Mouse (Mus musculus) bone marrow macrophage, adult 2 months (primary cell): ENCODE measurements around the gene Tspan18. TPM values are rescaled to one million over a fixed set of nuclear protein-coding genes. Genes with fewer than 3 reads are reported as not detected.
A peak's percentile ranks its signal among the peaks of the same experiment; 100 is the strongest.

Experiments
- H3K27ac ChIP-seq: 2 replicates; pipeline ENCODE4 v1.5.1; 2012; ENCODE audit warnings: low read depth, low read length; ENCODE audit not compliant: insufficient read depth
- H3K4me1 ChIP-seq: 2 replicates; pipeline ENCODE4 v1.6.1; 2012; ENCODE audit warnings: low read length; ENCODE audit not compliant: control insufficient read depth, insufficient read depth
- H3K4me3 ChIP-seq: 2 replicates; pipeline ENCODE4 v1.5.1; 2012; ENCODE audit warnings: mild to moderate bottlenecking, low read length, moderate library complexity; ENCODE audit not compliant: insufficient read depth
- CTCF ChIP-seq: IDR thresholded peaks from 2 replicates; pipeline ENCODE4 v1.5.1; 2012; ENCODE audit warnings: low read depth, mild to moderate bottlenecking, low read length, moderate library complexity
- POLR2A ChIP-seq: IDR thresholded peaks from 2 replicates; pipeline ENCODE4 v1.6.1; 2012; ENCODE audit warnings: mild to moderate bottlenecking, low read depth, low read length, borderline replicate concordance
- polyA plus RNA-seq: library from polyadenylated mRNA; stranded (reverse); fragments of >200 nt; gene quantifications from 2 replicates; pipeline ENCODE4 v1.2.4, GENCODE M21; 2012; ENCODE audit not compliant: missing spikeins, insufficient read depth, insufficient read length

Gene Tspan18
- polyA plus RNA-seq, 1 experiment, result not detected

- Histone ChIP-seq H3K27ac (no peak overlapping the region), H3K4me1 (no peaks in the 10 kb centered on the region), H3K4me3 (no peak overlapping the region)
- TF ChIP-seq CTCF, result no peak
- no peak for TF ChIP-seq POLR2A
These were observed 128.2 kb downstream of the Tspan18 start for GRCm38 (mm10) chr2:93206126-93206525.

GRCm38 (mm10) chr2:93204571-93204970, 129.7 kb downstream of the Tspan18 start:
- Histone ChIP-seq H3K4me1 (no peaks in the 10 kb centered on the region), H3K4me3 (no peak overlapping the region), H3K27ac (no peak overlapping the region)
- TF ChIP-seq CTCF, result no peak
- no peak for TF ChIP-seq POLR2A

GRCm38 (mm10) chr2:93203682-93204081, 130.6 kb downstream of the Tspan18 start:
- TF ChIP-seq POLR2A, result no peak
- no peak; the same call in 1 of the 2 replicates for TF ChIP-seq CTCF
- H3K4me3 ChIP-seq, result no peak overlapping the region
- no peak overlapping the region for H3K27ac ChIP-seq
- H3K4me1 ChIP-seq, result no peaks in the 10 kb centered on the region

DNA sequence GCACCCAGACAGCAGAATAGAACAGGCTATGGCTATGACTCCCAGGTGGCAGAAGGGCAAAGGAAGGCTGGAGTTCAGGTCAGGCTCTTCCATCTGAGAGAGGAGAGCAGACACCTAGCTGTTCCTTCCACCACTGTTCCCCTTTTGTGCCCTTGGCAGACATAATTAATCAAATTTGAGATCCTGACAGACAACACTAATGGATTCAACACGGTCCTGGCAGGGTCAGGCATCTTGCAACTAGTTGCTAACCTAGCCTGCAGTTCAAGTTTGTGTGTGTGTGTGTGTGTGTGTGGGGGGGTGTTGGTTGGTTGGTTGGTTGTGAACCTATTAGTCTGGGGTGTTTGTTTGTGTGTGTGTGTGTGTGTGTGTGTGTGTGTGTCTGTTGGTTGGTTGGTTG, 131.5 kb downstream of the Tspan18 start:
- H3K4me3 ChIP-seq, result no peak overlapping the region
- no peaks in the 10 kb centered on the region for H3K4me1 ChIP-seq
- TF ChIP-seq CTCF, result no peak
- TF ChIP-seq POLR2A, result no peak
- H3K27ac ChIP-seq, result no peak overlapping the region

GRCm38 (mm10) chr2:93201997-93202396, 132.3 kb downstream of the Tspan18 start:
- H3K4me3 ChIP-seq, result no peak overlapping the region
- TF ChIP-seq POLR2A (no peak), CTCF (no peak)
- no peak overlapping the region for H3K27ac ChIP-seq
- no peaks in the 10 kb centered on the region for H3K4me1 ChIP-seq

DNA sequence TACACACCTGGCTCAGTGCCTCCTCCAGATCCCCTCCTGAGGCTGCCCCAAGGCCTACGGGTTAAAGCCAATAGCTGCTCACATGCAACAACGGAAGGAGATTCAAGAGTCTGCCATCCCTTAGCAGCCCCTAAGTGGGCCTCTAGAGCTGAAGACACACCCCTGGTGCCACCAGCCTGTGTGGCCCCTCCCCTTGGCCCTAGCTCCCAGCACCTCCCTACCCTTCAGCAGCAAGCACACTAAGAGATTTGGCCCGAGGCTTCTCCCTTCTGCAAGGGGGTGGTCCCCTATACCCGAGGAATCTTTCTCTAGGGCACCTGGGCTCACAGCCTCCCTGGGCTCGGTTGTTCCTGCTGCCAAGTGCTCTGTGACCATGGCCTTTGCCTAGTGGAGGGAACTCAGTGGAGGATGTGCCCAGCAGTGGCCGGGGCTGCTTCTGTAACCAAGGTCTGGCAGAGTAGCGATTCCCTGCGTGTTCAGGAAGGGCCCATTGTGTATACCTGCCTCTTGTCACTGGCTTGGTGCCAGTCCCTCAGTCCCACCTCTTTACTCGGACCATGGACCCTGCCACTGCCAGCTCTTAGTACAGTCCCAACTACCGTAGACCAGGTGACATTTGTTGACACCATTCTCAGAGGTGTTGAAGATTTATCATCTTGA, 133.5 kb downstream of the Tspan18 start:
- Histone ChIP-seq H3K27ac (no peak overlapping the region), H3K4me3 (no peak overlapping the region), H3K4me1 (no peaks in the 10 kb centered on the region)
- TF ChIP-seq POLR2A, result no peak
- TF ChIP-seq CTCF, result no peak

DNA sequence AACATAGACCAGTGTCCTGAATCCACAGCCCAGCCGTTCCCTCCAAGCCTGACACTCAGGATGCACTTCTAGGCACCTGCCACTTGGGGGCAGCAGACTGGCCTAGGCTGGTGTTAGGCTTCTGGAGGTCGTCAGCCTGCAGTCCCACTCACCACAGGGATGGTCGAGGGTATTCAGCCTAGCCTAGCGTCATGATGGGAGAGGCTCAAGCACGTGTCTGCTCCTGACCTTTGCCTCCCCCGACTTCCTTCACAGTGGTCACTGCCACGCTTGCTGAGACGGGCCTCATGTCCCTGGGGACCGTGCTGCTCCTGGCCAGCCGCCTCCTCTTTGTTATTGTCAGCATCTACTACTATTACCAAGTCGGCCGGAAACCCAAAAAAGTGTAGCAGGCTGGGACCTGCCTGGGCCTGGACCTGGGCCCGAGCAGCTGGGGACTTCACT, 134.8 kb downstream of the Tspan18 start:
- Histone ChIP-seq H3K27ac (no peak overlapping the region), H3K4me3 (no peak overlapping the region), H3K4me1 (no peaks in the 10 kb centered on the region)
- TF ChIP-seq CTCF (peak; percentile 82), POLR2A (no peak)

- no peak overlapping the region for H3K27ac ChIP-seq
- TF ChIP-seq POLR2A, result no peak
- peak; percentile 54 for TF ChIP-seq CTCF
- H3K4me1 ChIP-seq, result no peaks in the 10 kb centered on the region
- H3K4me3 ChIP-seq, result no peak overlapping the region
These were observed 135.5 kb downstream of the Tspan18 start for GRCm38 (mm10) chr2:93198846-93199245.

GRCm38 (mm10) chr2:93193806-93194205, 140.5 kb downstream of the Tspan18 start:
- Histone ChIP-seq H3K4me1 (no peaks in the 10 kb centered on the region), H3K27ac (no peak overlapping the region), H3K4me3 (no peak overlapping the region)
- no peak for TF ChIP-seq POLR2A

DNA sequence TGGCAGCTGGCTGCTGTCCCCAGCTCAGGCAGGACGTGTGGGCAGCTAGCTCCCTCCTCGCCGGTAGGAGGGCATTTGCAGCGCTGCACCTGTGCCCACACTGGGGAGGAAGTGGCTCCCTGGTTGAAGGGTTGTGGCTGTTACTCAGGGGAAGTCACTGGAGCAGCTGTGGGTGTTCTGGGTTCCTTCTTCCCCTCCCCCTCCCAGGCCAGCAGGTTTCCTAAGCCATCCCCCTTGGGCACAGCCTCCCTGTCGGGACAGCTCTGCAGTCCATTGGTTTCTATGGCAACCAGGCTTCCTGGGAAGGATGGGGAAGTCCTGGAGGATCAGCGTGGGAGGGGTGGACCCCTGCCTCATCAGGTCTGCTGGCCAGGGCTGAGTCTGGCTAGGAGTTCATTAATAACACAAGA, 141.6 kb downstream of the Tspan18 start:
- H3K27ac ChIP-seq, result no peak overlapping the region
- no peak overlapping the region for H3K4me3 ChIP-seq
- no peaks in the 10 kb centered on the region for H3K4me1 ChIP-seq
- TF ChIP-seq CTCF (no peak), POLR2A (no peak)
